Mouse (Mus musculus) testis, postnatal 10 days (tissue): ENCODE data around the gene Sap30.
"Not testable (repeated sequence)": the region's sequence is repeated elsewhere in the genome, so short reads cannot be mapped to it uniquely, and the experiment has no call there.

Source experiments
- DNase-seq: peaks from one replicate; pipeline ENCODE4 v3.0.0; 2021; ENCODE audit warnings: low spot score

Gene Sap30

DNA sequence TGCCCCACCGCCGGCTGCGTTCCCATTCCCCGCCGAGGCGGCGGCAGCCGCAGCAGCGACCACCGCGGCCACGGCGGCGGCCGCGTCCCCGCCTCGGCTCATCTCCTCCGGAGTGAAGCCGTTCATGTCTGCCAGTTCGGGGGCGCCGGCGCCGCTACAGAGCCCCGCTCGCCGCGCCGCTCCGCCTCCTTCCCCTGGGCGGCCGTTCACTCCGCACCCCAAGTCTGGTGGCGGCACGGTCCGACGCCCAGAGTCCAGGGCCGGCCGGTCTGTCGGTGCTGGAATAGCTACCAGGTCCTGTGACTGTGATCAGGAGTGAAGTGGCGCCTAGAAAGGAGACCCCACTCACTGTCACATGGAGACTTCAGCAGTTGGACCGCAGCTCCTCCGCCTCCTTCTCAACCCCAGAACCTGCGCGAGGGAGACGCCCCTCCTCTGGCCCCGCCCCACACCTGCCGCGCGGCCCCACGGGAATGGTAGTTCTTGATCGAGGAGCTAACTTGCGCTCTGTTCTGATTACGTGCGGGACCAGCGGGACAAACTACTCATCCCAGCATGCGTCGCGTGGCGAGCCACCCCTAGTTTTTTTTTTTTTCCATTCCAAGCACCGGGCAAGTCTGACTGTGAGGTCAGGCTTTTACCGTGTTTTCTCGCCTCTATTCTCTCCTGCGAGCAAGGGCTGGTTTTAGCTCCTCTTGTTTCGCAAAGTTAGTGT, at the start of gene Sap30:
TSS of gene Sap30 (minus strand) at position 420 of the 715 bp plus-strand sequence.
- peak; percentile 97 for DNase-seq

- DNase-seq: no peak
These were observed 48.5 kb upstream of the Sap30 start for GRCm38 (mm10) chr8:57536167-57536566.

- DNase-seq: no peak
These were observed 46.8 kb upstream of the Sap30 start for GRCm38 (mm10) chr8:57534495-57534894.

- no peak for DNase-seq
These were observed 45.4 kb upstream of the Sap30 start for GRCm38 (mm10) chr8:57533106-57533505.

DNA sequence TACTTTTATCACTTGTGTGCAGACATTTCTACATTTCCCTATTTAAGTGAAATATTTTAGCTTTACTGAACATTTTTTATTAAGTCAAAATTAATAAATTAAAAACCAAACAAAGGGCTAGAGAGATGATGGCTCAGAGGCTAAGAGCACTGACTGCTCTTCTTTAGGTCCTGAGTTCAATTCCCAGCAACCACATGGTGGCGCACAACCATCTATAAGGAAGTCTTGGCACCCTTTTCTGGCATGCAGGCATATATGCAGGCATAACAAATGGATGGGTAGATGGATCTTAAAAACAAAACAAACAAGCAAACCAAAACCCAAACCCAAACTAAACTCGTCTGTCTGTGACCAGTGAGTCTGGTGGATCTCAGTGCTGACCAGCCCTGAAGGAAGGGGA, 44.6 kb upstream of the Sap30 start:
- DNase-seq: no peak

GRCm38 (mm10) chr8:57530666-57531349, 43.1 kb upstream of the Sap30 start:
- DNase-seq: peak; percentile 86

DNA sequence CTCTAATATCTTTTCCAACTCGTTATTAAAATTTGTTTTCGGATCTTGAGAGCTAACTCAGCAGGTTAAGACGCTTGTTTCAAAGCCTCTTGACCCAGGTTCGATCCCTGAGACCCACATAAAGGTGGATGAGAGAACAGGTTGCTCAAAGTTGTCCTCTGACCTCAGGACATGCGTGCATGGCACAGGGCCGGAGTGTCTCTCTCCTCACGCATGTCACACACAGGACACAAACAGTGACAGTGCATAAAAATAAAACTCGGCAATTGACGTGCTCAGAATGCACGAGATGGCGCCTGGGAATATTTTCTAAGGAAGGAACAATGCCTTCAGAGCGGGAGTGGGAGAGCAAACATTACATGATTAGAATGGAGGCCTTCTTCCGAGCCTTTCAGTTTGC, 42.6 kb upstream of the Sap30 start:
- DNase-seq: no peak

GRCm38 (mm10) chr8:57528036-57528435, 40.4 kb upstream of the Sap30 start:
- DNase-seq: no peak

GRCm38 (mm10) chr8:57520186-57520786, 32.6 kb upstream of the Sap30 start:
- no peak for DNase-seq

DNA sequence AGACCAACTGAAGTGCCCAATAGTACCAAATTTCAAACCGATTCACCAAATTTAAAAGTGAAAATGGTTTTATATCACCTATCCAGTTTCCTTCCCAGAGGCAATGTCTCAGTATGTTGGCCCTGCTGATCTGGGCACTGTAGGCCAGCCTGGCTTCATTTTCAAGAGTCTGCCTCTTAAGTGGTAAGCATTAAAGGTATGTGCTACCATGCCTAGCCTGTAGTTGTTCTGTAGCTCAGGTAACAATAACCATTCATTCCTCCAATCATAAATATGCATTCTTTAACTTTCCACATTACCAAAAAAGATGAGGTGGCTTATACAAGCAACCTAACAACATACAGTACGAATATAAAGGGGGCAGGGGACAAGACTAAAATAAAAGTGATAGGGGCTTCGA, 30.1 kb upstream of the Sap30 start:
- no peak for DNase-seq

DNA sequence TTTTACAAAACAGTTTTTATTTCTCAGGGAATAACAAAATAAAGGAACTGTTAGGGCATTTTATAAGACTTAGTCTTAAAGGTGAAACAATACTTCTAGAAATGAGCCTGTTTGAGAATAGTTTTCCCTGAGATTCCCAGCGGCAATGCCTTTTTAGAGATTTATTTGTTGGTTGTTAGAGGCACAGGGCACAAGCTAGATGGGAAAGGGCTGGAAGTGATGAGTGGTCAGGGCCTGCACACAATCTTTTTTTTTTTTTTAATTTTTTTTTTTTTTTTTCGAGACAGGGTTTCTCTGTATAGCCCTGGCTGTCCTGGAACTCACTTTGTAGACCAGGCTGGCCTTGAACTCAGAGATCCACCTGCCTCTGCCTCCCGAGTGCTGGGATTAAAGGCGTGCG, 29.0 kb upstream of the Sap30 start:
- not testable (repeated sequence) for DNase-seq

GRCm38 (mm10) chr8:57513178-57513661, 25.6 kb upstream of the Sap30 start:
- DNase-seq: not testable (repeated sequence)

DNA sequence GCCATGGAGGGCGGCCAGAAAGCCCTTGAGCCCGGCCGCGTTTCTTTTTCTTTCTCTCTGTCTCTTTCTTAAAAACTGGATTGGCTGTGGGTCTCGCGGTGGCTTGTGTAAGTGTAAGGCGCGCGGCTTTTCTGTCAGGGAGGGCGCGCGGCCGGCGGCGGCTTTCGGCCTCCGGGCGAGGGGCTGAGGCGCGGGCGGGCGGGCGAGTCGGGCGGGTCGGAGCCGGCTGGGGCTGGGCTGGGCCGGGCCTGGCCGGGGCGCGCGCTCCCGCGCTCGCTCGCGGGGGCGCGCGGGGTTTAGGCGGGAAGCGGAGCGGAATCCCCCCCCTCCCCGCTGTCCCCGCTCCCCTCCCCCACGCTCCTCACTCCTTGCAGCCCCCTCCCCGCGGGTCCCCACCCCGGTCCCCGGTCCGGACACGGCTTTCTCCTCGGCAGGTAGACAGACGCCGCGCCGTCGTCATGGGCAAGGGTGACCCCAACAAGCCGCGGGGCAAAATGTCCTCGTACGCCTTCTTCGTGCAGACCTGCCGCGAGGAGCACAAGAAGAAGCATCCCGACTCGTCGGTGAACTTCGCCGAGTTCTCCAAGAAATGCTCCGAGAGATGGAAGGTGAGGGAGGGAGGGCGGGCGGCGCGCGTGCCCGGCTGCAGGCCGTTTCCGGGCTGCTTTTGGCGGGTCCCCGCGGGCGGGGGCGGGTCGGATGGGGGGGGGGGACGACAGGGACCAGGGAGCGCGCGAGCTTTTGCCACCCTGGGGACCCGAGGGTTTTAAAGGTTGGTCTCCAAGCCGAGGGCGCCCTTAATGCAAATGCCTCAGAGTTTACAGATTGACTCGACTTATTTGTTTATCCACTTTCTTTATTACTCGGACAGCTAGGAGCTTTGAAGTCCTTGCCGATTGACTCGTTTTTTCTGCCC, 24.7 kb upstream of the Sap30 start:
- DNase-seq: peak; percentile 73

- peak; percentile 100 for DNase-seq
These were observed 23.9 kb upstream of the Sap30 start, which contains the start of gene Hmgb2 for GRCm38 (mm10) chr8:57511316-57512118. TSS of gene Hmgb2 (plus strand) at chr8:57511907.

DNA sequence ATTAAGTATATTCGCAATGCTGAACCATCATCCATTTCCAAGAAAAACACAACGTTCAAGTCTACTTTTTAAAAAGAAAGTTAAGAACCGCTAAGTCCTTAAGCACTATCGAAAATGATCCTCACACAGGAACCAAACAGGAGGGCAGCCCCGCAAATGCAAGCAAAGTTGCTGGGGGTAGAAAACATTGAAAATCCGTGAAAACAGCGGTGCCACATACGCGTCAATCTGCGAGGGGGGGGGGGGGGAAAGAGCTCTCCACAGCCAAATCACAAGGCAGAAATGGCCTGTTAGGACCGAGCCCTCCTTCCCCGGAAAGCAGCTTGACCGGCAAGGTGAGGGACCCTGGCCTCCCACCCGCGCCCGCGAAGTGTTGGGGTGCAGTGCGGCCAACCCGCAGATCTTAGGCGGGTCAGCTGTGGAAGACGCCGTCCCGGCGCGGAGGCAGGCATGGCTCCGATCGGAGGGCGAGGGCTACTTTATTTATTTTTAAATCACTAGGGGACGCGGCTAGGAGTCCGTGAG, 23.2 kb upstream of the Sap30 start:
- no peak for DNase-seq

DNA sequence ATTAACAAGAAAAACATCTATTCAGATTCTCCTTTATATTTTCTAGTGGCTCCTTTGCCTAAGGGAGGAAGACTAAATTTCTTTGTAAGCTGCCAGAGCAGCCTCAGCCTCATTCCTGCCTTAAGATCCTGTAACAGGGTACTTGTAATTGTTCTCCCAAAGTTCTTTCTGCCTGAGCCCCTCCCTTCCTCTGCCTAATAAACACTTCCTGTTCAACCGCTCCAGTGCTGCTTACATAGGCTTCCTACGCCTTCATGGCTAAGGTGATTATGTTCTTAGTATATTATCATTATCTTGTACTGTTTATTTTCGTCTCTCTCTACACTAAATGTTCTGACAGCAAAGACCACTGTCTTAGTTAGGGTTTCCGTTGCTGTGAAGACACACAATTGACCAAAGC, 21.0 kb upstream of the Sap30 start:
- no peak for DNase-seq

DNA sequence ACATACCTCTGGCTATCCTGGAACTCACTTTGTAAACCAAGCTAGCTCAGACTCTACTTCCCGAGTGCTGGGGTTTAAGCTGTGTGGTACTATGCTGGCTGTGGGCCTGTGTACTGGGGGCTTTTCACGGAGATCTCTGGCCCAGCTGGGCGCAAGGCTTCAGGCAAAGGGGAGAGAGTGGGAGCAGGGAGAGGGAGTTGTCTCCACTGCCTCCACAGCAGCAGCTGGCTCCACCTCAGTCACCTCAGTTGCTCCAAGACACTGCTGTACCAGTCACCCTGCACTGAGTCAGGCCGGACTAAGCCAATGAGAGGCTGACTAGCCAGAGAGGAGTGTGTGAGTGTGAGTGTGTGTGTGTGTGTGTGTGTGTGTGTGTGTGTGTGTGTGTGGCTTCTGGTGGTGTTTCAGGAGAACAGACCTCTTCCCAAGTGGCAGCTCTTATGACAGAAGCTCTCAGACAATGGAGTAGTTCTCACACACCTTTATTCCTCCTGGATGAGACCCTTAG, 19.9 kb upstream of the Sap30 start:
- no peak for DNase-seq

GRCm38 (mm10) chr8:57505500-57505899, 17.8 kb upstream of the Sap30 start:
- not testable (repeated sequence) for DNase-seq

DNA sequence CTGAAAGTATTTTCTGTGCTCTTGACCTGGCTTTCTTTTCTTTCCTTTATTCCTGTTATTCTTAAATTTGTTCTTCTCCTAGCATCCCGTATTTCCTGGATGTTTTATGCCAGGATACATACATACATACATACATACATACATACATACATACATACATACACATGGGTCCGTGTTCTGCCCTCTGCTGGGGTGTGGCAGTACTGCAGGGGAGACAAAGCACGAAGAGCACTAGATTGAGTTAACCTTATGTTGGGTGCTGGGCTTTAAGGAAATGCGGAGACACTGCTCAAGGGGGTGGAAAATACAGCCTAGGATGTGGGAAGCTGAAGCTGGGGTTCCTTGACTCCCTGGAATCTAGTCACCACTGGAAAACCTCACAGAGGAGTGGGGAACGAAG, 16.0 kb upstream of the Sap30 start:
- peak; percentile 82 for DNase-seq

DNA sequence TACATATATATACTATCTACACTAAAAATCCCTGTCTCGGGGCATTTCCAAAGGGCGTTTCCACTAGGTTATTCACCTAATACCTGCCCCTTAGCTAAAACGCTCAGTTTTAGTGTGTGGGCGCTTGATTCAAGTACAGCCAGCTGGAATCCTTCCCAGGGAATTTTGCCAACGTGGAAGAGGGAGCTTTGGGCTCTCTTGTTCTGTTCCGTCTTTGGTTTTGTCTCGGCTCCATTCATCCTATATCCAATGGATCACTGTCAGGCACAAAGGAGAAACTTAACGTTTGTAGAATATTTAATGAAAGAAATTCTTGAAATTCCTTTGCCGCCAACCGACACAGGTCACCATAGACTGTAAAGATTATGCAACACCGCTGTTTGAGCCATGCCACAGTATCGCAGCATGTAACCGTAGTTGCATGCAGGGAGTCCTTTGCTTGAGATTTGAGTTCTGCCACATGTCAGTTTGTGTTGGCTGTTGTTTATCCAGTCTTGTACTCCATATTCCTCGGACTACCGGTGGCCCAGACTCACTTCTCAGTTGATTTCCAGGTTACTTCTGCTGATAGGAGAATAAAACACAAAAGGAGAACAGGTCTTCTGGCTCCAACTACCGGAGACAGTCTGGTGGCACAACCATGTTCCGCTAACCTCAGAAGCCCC, 11.3 kb upstream of the Sap30 start:
- peak; percentile 52 for DNase-seq
